Mouse (Mus musculus) lung, embryonic 14.5 days (tissue): ENCODE results near the gene Lmf1. TPM values are rescaled to one million over a fixed set of nuclear protein-coding genes. Genes with fewer than 3 reads are reported as not detected.

ENCODE experiments used
- ATAC-seq: fragments of 200-750 bp; cut with Nextera tagmentation; 2 replicates; pipeline ENCODE4 v1.8.0; 2017; ENCODE audit warnings: mild to moderate bottlenecking, moderate TSS enrichment, moderate library complexity; ENCODE audit not compliant: insufficient read depth
- DNase-seq: peaks from one replicate; pipeline ENCODE4 v3.0.0-alpha.2; 2015
- H3K27ac ChIP-seq: fragments of 300-500 bp; sonication (generic); 2 replicates; pipeline ENCODE4 v1.5.1; 2014; ENCODE audit warnings: low read depth, mild to moderate bottlenecking, moderate library complexity
- H3K27me3 ChIP-seq: fragments of 300-500 bp; sonication (generic); 2 replicates; pipeline ENCODE4 v1.6.1; 2014; ENCODE audit warnings: low read length, control low read depth; ENCODE audit not compliant: insufficient read depth
- H3K36me3 ChIP-seq: fragments of 300-500 bp; sonication (generic); 2 replicates; pipeline ENCODE4 v1.6.1; 2014; ENCODE audit warnings: control low read depth; ENCODE audit not compliant: insufficient read depth
- H3K4me1 ChIP-seq: fragments of 300-500 bp; sonication (generic); 2 replicates; pipeline ENCODE4 v1.6.1; 2014; ENCODE audit warnings: antibody characterized with exemption, control low read depth; ENCODE audit not compliant: insufficient read depth
- H3K4me2 ChIP-seq: fragments of 300-500 bp; sonication (generic); 2 replicates; pipeline ENCODE4 v1.6.1; 2014; ENCODE audit warnings: mild to moderate bottlenecking
- H3K4me3 ChIP-seq: fragments of 300-500 bp; sonication (generic); 2 replicates; pipeline ENCODE4 v1.5.1; 2014; ENCODE audit warnings: low read depth, low read length
- H3K9ac ChIP-seq: fragments of 300-500 bp; sonication (generic); 2 replicates; pipeline ENCODE4 v1.6.1; 2014
- H3K9me3 ChIP-seq: fragments of 300-500 bp; sonication (generic); 2 replicates; pipeline ENCODE4 v1.6.1; 2016; ENCODE audit warnings: low read depth, low read length, control low read depth
- CTCF ChIP-seq: IDR thresholded peaks from 2 replicates; pipeline ENCODE4 v1.5.1; 2016; ENCODE audit warnings: antibody characterized with exemption, low read depth
- WGBS: fragments of 180-500 bp; shearing (Covaris S2); extraction: QIAGEN DNeasy Blood & Tissue Kit; methylation state at CpG from one replicate; pipeline ENCODE4 v1.1.7; 2014; 5-methylcytosine and 5-hydroxymethylcytosine counted together
- polyA plus RNA-seq: library from polyadenylated mRNA; unstranded; fragments of >200 nt; fragmentation: Nextera tagmentation; extraction: Ambion mirVana; gene quantifications from 2 replicates; pipeline ENCODE4 v1.2.1, GENCODE M21; 2014

The Lmf1 gene
- polyA plus RNA-seq, 1 experiment from 2014 or later = 25.7 TPM

DNA sequence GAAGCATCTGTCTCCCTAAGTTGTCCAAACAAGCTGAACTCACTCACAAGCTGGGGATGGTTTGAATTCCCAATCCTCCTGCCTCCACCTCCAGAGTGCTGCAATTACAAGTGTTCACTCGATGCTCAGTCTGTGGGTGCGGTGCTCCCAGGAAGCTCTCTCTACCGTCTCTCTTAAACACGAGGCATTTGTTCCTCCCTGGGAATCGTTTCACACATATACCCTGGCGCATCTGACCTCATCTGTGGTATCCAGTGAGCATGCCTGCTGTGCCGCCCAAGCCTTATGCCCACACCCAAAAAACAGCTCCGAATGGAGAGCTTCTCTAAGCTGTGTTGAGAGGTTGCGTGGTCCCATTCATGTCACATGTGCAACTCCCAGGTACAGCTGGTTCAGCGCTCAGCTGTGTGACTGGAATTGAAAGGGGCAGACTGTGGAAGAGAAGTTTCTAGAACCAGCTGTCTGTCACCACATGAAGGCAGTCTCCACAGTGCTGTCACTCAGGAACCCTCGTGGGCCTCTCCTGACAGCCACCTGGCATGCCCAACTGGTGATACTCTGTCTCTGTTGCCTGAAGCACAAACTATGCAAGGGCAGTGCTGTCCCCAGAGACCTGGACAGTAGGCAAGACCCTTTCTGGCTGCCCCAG, 29.4 kb downstream of the Lmf1 start:
- 84% methylated on average over 11 of the region's 11 CpGs for WGBS
- Histone ChIP-seq H3K9ac (no peak overlapping the region), H3K4me1 (peaks cover 5% of the 10 kb centered on the region; the same call in 1 of the 2 replicates), H3K36me3 (peaks cover 11% of the 10 kb centered on the region), H3K4me3 (no peak overlapping the region), H3K4me2 (no peak overlapping the region), H3K27me3 (no peaks in the 10 kb centered on the region), H3K27ac (no peak overlapping the region), H3K9me3 (no peaks in the 10 kb centered on the region)
- DNase-seq = no peak
- TF ChIP-seq CTCF = no peak
- ATAC-seq = no peak

DNA sequence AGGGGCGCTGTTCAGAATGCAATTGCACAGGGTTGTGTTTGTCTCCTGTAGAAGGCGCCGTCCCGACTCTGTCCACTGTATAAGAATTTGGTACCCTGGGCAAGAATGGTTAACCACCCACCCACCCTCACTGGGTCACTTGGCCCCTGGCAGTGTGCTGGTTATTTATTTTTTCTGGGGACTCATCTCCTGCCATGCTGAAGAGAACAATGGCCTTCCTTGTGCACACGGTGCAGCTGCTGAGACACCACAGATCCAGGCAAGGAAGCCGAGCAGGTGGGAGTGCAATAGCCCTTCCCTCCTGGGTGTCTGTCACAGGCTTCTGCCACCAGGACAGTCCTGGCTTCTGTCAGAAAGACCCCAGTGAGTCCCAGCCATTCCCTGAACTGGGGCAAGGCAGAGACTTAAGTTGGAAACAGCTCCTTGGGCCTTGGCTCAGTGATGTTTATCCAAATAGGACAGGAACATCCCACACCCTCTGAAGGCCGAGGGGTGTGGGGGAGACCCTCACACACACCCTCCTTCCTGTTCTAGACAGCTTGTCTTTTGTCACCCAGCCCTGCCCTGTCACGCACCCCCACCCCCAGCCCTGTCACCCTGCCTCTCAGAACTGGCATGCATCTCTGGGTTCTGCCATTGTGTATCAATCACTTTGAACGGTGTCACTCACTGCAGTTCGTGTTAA, 30.1 kb downstream of the Lmf1 start:
- no peak overlapping the region for H3K4me2 ChIP-seq
- peak; percentile 48; the same call in 1 of the 2 replicates for ATAC-seq
- TF ChIP-seq CTCF = no peak
- peaks cover 11% of the 10 kb centered on the region for H3K36me3 ChIP-seq
- H3K9ac ChIP-seq = no peak overlapping the region
- no peak for DNase-seq
- no peaks in the 10 kb centered on the region for H3K27me3 ChIP-seq
- no peaks in the 10 kb centered on the region for H3K9me3 ChIP-seq
- H3K4me1 ChIP-seq = peaks cover 5% of the 10 kb centered on the region; the same call in 1 of the 2 replicates
- WGBS = 56% methylated on average over 10 of the region's 10 CpGs
- H3K27ac ChIP-seq = no peak overlapping the region
- no peak overlapping the region for H3K4me3 ChIP-seq

DNA sequence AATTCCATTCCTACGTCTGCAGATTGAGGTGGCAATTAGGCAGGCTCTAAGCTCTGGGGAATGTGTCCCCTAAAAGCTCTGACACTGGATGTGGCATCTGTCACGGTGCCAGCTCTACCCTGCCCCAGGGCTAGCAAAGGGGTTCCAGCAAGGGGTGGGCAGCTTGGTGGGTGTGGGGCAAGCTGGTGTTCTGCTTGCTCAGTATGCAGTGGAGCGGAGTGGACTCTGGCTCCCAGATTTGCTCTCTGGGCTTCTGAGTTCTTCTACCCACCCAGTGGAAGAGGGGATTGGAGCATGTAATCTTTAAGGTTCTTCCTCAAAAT, 30.6 kb downstream of the Lmf1 start:
- 68% methylated on average over 3 of the region's 3 CpGs for WGBS
- H3K4me2 ChIP-seq = no peak overlapping the region
- DNase-seq (no peak), ATAC-seq (no peak)
- TF ChIP-seq CTCF = no peak
- H3K9ac ChIP-seq = no peak overlapping the region
- H3K27me3 ChIP-seq = no peaks in the 10 kb centered on the region
- no peaks in the 10 kb centered on the region for H3K9me3 ChIP-seq
- H3K36me3 ChIP-seq = peaks cover 11% of the 10 kb centered on the region
- H3K27ac ChIP-seq = no peak overlapping the region
- H3K4me1 ChIP-seq = peaks cover 5% of the 10 kb centered on the region; the same call in 1 of the 2 replicates
- H3K4me3 ChIP-seq = no peak overlapping the region

DNA sequence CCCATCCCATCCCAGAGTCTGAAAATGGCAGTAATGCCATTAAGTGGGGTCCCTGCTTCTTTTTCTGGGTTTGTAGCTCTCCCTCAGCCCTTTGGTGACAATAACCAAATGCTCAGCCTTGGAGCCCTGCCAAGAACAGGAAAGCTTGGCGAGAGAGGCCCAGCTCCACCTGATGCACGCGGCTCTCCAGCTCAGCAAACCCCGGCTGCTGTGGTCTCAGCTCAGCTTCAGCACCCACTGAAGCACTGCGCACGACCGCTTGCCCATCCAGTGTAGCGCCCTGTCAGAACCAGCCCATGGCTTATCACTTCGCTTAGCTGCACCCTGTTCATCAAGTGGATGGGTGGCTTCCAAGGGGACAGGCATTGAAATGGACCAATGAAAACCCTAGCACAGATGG, 31.3 kb downstream of the Lmf1 start:
- Histone ChIP-seq H3K27ac (no peak overlapping the region), H3K9me3 (no peaks in the 10 kb centered on the region), H3K4me1 (peaks cover 5% of the 10 kb centered on the region; the same call in 1 of the 2 replicates), H3K27me3 (no peaks in the 10 kb centered on the region), H3K9ac (no peak overlapping the region), H3K4me2 (no peak overlapping the region), H3K36me3 (peaks cover 11% of the 10 kb centered on the region), H3K4me3 (no peak overlapping the region)
- DNase-seq = peak; percentile 76
- TF ChIP-seq CTCF = no peak
- 31% methylated on average over 9 of the region's 9 CpGs for WGBS
- peak; percentile 66; the same call in 1 of the 2 replicates for ATAC-seq

- Histone ChIP-seq H3K27ac (no peak overlapping the region), H3K9ac (no peak overlapping the region), H3K4me3 (no peak overlapping the region), H3K4me2 (no peak overlapping the region), H3K27me3 (no peaks in the 10 kb centered on the region), H3K36me3 (peaks cover 18% of the 10 kb centered on the region), H3K4me1 (peaks cover 5% of the 10 kb centered on the region; the same call in 1 of the 2 replicates), H3K9me3 (no peaks in the 10 kb centered on the region)
- WGBS = 82% methylated on average over 9 of the region's 9 CpGs
- DNase-seq (no peak), ATAC-seq (no peak)
- TF ChIP-seq CTCF = no peak
Observed at GRCm38 (mm10) chr17:25612537-25612936, 33.7 kb downstream of the Lmf1 start.

DNA sequence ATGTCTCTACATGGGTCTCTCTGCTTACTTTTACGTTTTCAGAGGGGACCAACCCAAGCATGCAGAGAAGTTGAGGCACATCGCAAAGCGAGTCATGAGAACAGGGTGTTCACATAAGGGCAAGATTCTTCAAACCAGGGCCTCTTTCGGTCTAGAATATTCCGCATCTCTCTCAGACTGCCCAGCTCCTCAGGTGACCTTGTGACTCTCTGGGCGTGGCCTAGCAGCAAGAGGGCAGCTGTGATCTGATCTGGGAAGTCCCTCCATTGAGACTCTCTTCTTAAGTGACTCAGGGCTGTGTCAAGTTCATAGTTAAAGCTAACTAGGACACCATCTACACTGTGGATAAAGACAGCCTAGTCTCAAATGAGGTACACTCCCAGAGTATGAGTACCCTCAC, 34.4 kb downstream of the Lmf1 start:
- H3K4me3 ChIP-seq = no peak overlapping the region
- H3K36me3 ChIP-seq = peaks cover 14% of the 10 kb centered on the region
- H3K4me2 ChIP-seq = no peak overlapping the region
- TF ChIP-seq CTCF = no peak
- H3K9me3 ChIP-seq = no peaks in the 10 kb centered on the region
- DNase-seq = no peak
- 90% methylated on average over 6 of the region's 6 CpGs for WGBS
- peaks cover 5% of the 10 kb centered on the region; the same call in 1 of the 2 replicates for H3K4me1 ChIP-seq
- no peaks in the 10 kb centered on the region for H3K27me3 ChIP-seq
- no peak overlapping the region for H3K9ac ChIP-seq
- no peak for ATAC-seq
- H3K27ac ChIP-seq = no peak overlapping the region

- Histone ChIP-seq H3K9me3 (no peaks in the 10 kb centered on the region), H3K27ac (no peak overlapping the region), H3K4me2 (no peak overlapping the region), H3K4me3 (no peak overlapping the region), H3K27me3 (no peaks in the 10 kb centered on the region), H3K9ac (no peak overlapping the region), H3K4me1 (peaks cover 5% of the 10 kb centered on the region; the same call in 1 of the 2 replicates), H3K36me3 (peaks cover 13% of the 10 kb centered on the region)
- ATAC-seq = no peak
- TF ChIP-seq CTCF = no peak
- no peak for DNase-seq
- WGBS = 87% methylated on average over 10 of the region's 10 CpGs
Observed at GRCm38 (mm10) chr17:25614723-25615510, 36.0 kb downstream of the Lmf1 start.
